Mouse (Mus musculus) brain, embryonic 14.5 days (tissue): ENCODE measurements around the gene Masp1.

Experiments
- CTCF ChIP-seq: fragments of 200-500 bp; IDR thresholded peaks from 2 replicates; pipeline ENCODE4 v1.5.1; 2012; ENCODE audit warnings: inconsistent platforms, mild to moderate bottlenecking, moderate library complexity, borderline replicate concordance; ENCODE audit not compliant: insufficient read depth, insufficient read length; ENCODE audit errors: extremely low read depth
- POLR2A ChIP-seq: fragments of 200-500 bp; IDR thresholded peaks from 2 replicates; pipeline ENCODE4 v1.6.1; 2012; ENCODE audit warnings: mild to moderate bottlenecking, inconsistent platforms, borderline replicate concordance; ENCODE audit not compliant: poor library complexity, insufficient read depth, insufficient read length, severe bottlenecking; ENCODE audit errors: extremely low read depth

DNA sequence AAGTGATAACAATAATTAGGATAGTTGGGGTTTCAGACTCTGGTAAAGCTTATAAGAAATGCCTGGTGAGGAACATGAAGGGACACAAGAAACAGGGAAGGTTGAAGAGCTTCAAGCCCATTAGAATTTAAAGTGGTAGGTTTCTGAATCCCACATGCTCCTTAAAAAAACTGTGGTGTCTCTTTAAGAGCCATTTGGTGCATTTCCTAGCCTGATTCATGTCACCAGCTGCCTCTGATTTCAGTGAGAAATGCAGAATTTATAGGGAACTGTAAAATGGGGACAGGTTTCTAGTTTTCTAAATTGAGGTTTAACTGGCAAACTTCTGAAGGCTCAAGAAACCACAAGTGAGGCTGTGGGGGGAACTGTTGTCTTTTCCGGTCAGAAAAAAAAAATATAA, 844 bp downstream of the Masp1 start:
- TF ChIP-seq POLR2A (no peak), CTCF (no peak)
